Mouse (Mus musculus): ENCODE results near the gene Inpp5k. TPM values are rescaled to one million over a fixed set of nuclear protein-coding genes. Genes with fewer than 3 reads are reported as not detected.

Gene Inpp5k
- polyA plus RNA-seq, 1 experiment from 2014 or later = 17.3 TPM

GRCm38 (mm10) chr11:75679439-75680171, 48.8 kb downstream of the Inpp5k start:
- peak; percentile 68 for DNase-seq (ENCODE audit: low spot score)
- ATAC-seq (replicated peaks; ENCODE audit: insufficient number of reproducible peaks, low FRiP score, low TSS enrichment, low read depth) = peak; percentile 76
- WGBS = under 1% methylated on average over 36 of the region's 43 CpGs

DNA sequence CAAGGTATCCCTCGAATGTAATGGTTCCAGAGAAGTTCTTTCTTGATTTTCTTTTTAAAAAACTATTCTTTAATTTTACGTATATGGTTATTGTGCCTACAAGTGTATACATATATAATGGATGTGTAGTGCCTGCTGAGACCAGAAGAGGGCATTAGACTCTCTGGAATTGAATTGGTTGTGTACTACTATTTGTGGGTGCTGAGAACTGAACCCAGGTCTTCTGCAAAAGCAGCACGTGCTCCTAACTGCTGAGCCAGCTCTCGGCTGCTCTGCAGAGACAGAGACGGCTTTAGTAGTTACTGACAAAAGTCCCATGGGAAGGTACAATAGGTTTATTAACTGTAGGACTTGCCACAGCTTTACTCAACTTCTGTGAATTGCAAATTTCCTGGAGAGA, 53.7 kb downstream of the Inpp5k start:
- Histone ChIP-seq H3K27me3 (ENCODE audit: control insufficient read depth, insufficient read depth, low read length) (no peaks in the 10 kb centered on the region), H3K9me3 (replicated peaks; ENCODE audit: control insufficient read depth, low read length) (no peaks in the 10 kb centered on the region), H3K27ac (replicated peaks; ENCODE audit: low read depth, low read length) (no peak overlapping the region), H3K4me2 (ENCODE audit: low read depth, low read length) (no peak overlapping the region), H3K36me3 (replicated peaks; ENCODE audit: control insufficient read depth, insufficient read depth, low read depth, low read length) (no peaks in the 10 kb centered on the region), H3K9ac (replicated peaks; ENCODE audit: low read length) (no peak overlapping the region), H3K4me3 (ENCODE audit: low read depth, low read length) (no peak overlapping the region), H3K4me1 (ENCODE audit: control insufficient read depth, insufficient read depth, low read length) (peaks cover 3% of the 10 kb centered on the region; the same call in 1 of the 2 replicates)
- ATAC-seq (replicated peaks; ENCODE audit: insufficient number of reproducible peaks, low FRiP score, low TSS enrichment, low read depth) (no peak), DNase-seq (ENCODE audit: low spot score) (no peak)
- 89% methylated on average over 5 of the region's 5 CpGs for WGBS

More at GRCm38 (mm10) chr11:75679439-75680171, 48.8 kb downstream of the Inpp5k start:
- no peaks in the 10 kb centered on the region for H3K36me3 ChIP-seq (replicated peaks; ENCODE audit: control insufficient read depth, insufficient read depth, low read depth, low read length)
- H3K4me3 ChIP-seq (ENCODE audit: low read depth, low read length) = peak overlapping the region; percentile 100
- H3K4me1 ChIP-seq (ENCODE audit: control insufficient read depth, insufficient read depth, low read length) = peaks cover 3% of the 10 kb centered on the region; the same call in 1 of the 2 replicates
- no peaks in the 10 kb centered on the region for H3K9me3 ChIP-seq (replicated peaks; ENCODE audit: control insufficient read depth, low read length)
- H3K27me3 ChIP-seq (ENCODE audit: control insufficient read depth, insufficient read depth, low read length) = no peaks in the 10 kb centered on the region
- H3K9ac ChIP-seq (replicated peaks; ENCODE audit: low read length) = peak overlapping the region; percentile 88
- H3K27ac ChIP-seq (replicated peaks; ENCODE audit: low read depth, low read length) = peak overlapping the region; percentile 83
- H3K4me2 ChIP-seq (ENCODE audit: low read depth, low read length) = peak overlapping the region; percentile 68

- Histone ChIP-seq H3K4me1 (ENCODE audit: control insufficient read depth, insufficient read depth, low read length) (peaks cover 3% of the 10 kb centered on the region; the same call in 1 of the 2 replicates), H3K36me3 (replicated peaks; ENCODE audit: control insufficient read depth, insufficient read depth, low read depth, low read length) (no peaks in the 10 kb centered on the region), H3K4me3 (ENCODE audit: low read depth, low read length) (no peak overlapping the region), H3K27me3 (ENCODE audit: control insufficient read depth, insufficient read depth, low read length) (no peaks in the 10 kb centered on the region), H3K27ac (replicated peaks; ENCODE audit: low read depth, low read length) (no peak overlapping the region), H3K9me3 (replicated peaks; ENCODE audit: control insufficient read depth, low read length) (no peaks in the 10 kb centered on the region), H3K9ac (replicated peaks; ENCODE audit: low read length) (no peak overlapping the region), H3K4me2 (ENCODE audit: low read depth, low read length) (no peak overlapping the region)
- 75% methylated on average over 2 of the region's 2 CpGs for WGBS
- no peak for ATAC-seq (replicated peaks; ENCODE audit: insufficient number of reproducible peaks, low FRiP score, low TSS enrichment, low read depth)
- DNase-seq (ENCODE audit: low spot score) = no peak
Observed at GRCm38 (mm10) chr11:75684956-75685355, 54.2 kb downstream of the Inpp5k start.

GRCm38 (mm10) chr11:75687343-75687993, 56.7 kb downstream of the Inpp5k start:
- H3K9ac ChIP-seq (replicated peaks; ENCODE audit: low read length) = no peak overlapping the region
- 72% methylated on average over 2 of the region's 2 CpGs for WGBS
- DNase-seq (ENCODE audit: low spot score) (no peak), ATAC-seq (replicated peaks; ENCODE audit: insufficient number of reproducible peaks, low FRiP score, low TSS enrichment, low read depth) (no peak)
- peaks cover 3% of the 10 kb centered on the region for H3K36me3 ChIP-seq (replicated peaks; ENCODE audit: control insufficient read depth, insufficient read depth, low read depth, low read length)
- H3K4me1 ChIP-seq (ENCODE audit: control insufficient read depth, insufficient read depth, low read length) = no peaks in the 10 kb centered on the region
- no peak overlapping the region for H3K27ac ChIP-seq (replicated peaks; ENCODE audit: low read depth, low read length)
- H3K9me3 ChIP-seq (replicated peaks; ENCODE audit: control insufficient read depth, low read length) = no peaks in the 10 kb centered on the region
- H3K4me3 ChIP-seq (ENCODE audit: low read depth, low read length) = no peak overlapping the region
- H3K27me3 ChIP-seq (ENCODE audit: control insufficient read depth, insufficient read depth, low read length) = no peaks in the 10 kb centered on the region
- no peak overlapping the region for H3K4me2 ChIP-seq (ENCODE audit: low read depth, low read length)

GRCm38 (mm10) chr11:75688132-75688531, 57.3 kb downstream of the Inpp5k start:
- DNase-seq (ENCODE audit: low spot score) = no peak
- Histone ChIP-seq H3K27me3 (ENCODE audit: control insufficient read depth, insufficient read depth, low read length) (no peaks in the 10 kb centered on the region), H3K4me2 (ENCODE audit: low read depth, low read length) (no peak overlapping the region), H3K27ac (replicated peaks; ENCODE audit: low read depth, low read length) (no peak overlapping the region), H3K9ac (replicated peaks; ENCODE audit: low read length) (no peak overlapping the region), H3K4me1 (ENCODE audit: control insufficient read depth, insufficient read depth, low read length) (no peaks in the 10 kb centered on the region), H3K9me3 (replicated peaks; ENCODE audit: control insufficient read depth, low read length) (no peaks in the 10 kb centered on the region), H3K4me3 (ENCODE audit: low read depth, low read length) (no peak overlapping the region), H3K36me3 (replicated peaks; ENCODE audit: control insufficient read depth, insufficient read depth, low read depth, low read length) (peaks cover 3% of the 10 kb centered on the region)
- ATAC-seq (replicated peaks; ENCODE audit: insufficient number of reproducible peaks, low FRiP score, low TSS enrichment, low read depth) = no peak
- WGBS = 85% methylated on average over 2 of the region's 2 CpGs

- Histone ChIP-seq H3K4me1 (ENCODE audit: control insufficient read depth, insufficient read depth, low read length) (no peaks in the 10 kb centered on the region), H3K4me3 (ENCODE audit: low read depth, low read length) (no peak overlapping the region), H3K9ac (replicated peaks; ENCODE audit: low read length) (no peak overlapping the region), H3K27ac (replicated peaks; ENCODE audit: low read depth, low read length) (no peak overlapping the region), H3K9me3 (replicated peaks; ENCODE audit: control insufficient read depth, low read length) (no peaks in the 10 kb centered on the region), H3K4me2 (ENCODE audit: low read depth, low read length) (no peak overlapping the region), H3K27me3 (ENCODE audit: control insufficient read depth, insufficient read depth, low read length) (no peaks in the 10 kb centered on the region), H3K36me3 (replicated peaks; ENCODE audit: control insufficient read depth, insufficient read depth, low read depth, low read length) (peaks cover 8% of the 10 kb centered on the region)
- ATAC-seq (replicated peaks; ENCODE audit: insufficient number of reproducible peaks, low FRiP score, low TSS enrichment, low read depth) (no peak), DNase-seq (ENCODE audit: low spot score) (no peak)
- WGBS = 88% methylated on average over 1 of the region's 1 CpGs
Observed at GRCm38 (mm10) chr11:75689977-75690376, 59.2 kb downstream of the Inpp5k start.

DNA sequence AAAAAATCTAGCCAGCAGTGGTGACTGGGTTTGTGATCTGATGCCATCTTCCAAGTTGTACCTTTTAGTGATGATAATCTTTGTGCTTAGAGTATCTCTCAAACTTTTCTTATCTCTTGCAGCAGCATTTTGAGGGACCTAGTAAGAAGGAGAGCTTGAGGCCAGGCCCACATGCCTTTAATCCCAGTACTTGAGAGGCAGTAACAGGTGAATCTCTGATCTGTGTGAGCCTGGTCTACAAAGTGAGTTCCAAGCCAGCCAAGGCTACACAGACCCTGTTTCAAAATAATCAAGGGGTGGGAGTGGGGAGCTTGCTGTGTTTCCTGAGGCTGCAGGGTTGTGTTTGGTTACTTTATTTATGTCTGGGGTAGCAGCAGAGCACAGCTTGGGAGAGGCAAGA, 60.3 kb downstream of the Inpp5k start:
- Histone ChIP-seq H3K9me3 (replicated peaks; ENCODE audit: control insufficient read depth, low read length) (no peaks in the 10 kb centered on the region), H3K36me3 (replicated peaks; ENCODE audit: control insufficient read depth, insufficient read depth, low read depth, low read length) (peaks cover 8% of the 10 kb centered on the region), H3K4me2 (ENCODE audit: low read depth, low read length) (no peak overlapping the region), H3K27ac (replicated peaks; ENCODE audit: low read depth, low read length) (no peak overlapping the region), H3K9ac (replicated peaks; ENCODE audit: low read length) (no peak overlapping the region), H3K4me3 (ENCODE audit: low read depth, low read length) (no peak overlapping the region), H3K4me1 (ENCODE audit: control insufficient read depth, insufficient read depth, low read length) (no peaks in the 10 kb centered on the region), H3K27me3 (ENCODE audit: control insufficient read depth, insufficient read depth, low read length) (no peaks in the 10 kb centered on the region)
- ATAC-seq (replicated peaks; ENCODE audit: insufficient number of reproducible peaks, low FRiP score, low TSS enrichment, low read depth) (no peak), DNase-seq (ENCODE audit: low spot score) (no peak)

DNA sequence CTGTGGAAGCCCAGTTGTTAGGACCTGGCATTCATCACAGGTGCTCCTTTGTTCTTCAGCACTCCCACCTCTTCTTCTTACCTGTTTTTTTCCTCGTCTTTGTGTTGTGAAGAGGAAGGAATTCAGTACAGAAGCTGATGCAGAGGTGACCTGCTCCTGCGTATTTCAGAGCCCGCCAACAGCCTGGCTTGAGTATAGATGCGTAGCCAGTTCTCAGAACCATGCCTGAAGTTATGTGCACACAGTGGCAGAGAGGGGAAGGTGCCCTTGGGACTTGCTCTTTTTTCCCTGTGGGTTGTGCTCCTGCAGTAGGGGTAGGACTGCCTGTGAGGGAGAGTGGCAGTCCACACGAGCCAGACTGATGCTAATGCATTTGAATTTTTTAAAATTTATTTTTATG, 62.8 kb downstream of the Inpp5k start:
- Histone ChIP-seq H3K27me3 (ENCODE audit: control insufficient read depth, insufficient read depth, low read length) (no peaks in the 10 kb centered on the region), H3K9me3 (replicated peaks; ENCODE audit: control insufficient read depth, low read length) (no peaks in the 10 kb centered on the region), H3K27ac (replicated peaks; ENCODE audit: low read depth, low read length) (no peak overlapping the region), H3K4me2 (ENCODE audit: low read depth, low read length) (no peak overlapping the region), H3K4me1 (ENCODE audit: control insufficient read depth, insufficient read depth, low read length) (no peaks in the 10 kb centered on the region), H3K4me3 (ENCODE audit: low read depth, low read length) (no peak overlapping the region), H3K36me3 (replicated peaks; ENCODE audit: control insufficient read depth, insufficient read depth, low read depth, low read length) (peaks cover 8% of the 10 kb centered on the region), H3K9ac (replicated peaks; ENCODE audit: low read length) (no peak overlapping the region)
- DNase-seq (ENCODE audit: low spot score) (no peak), ATAC-seq (replicated peaks; ENCODE audit: insufficient number of reproducible peaks, low FRiP score, low TSS enrichment, low read depth) (no peak)
- 92% methylated on average over 5 of the region's 5 CpGs for WGBS
